Mouse (Mus musculus) limb, embryonic 11.5 days (tissue): ENCODE results near the gene Traf4. TPM values are rescaled to one million over a fixed set of nuclear protein-coding genes. Genes with fewer than 3 reads are reported as not detected.

ENCODE experiments used
- ATAC-seq: fragments of 200-750 bp; cut with Nextera tagmentation; 2 replicates; pipeline ENCODE4 v1.8.0; 2017; ENCODE audit warnings: low read depth; ENCODE audit not compliant: insufficient number of reproducible peaks, low FRiP score, low TSS enrichment
- DNase-seq: peaks from one replicate; pipeline ENCODE4 v3.0.0-alpha.2; 2015; ENCODE audit warnings: low spot score
- H3K27ac ChIP-seq: fragments of 300-500 bp; sonication (generic); replicated peaks from 2 replicates; pipeline ENCODE4 v1.5.1; 2014; ENCODE audit warnings: low read depth, mild to moderate bottlenecking, low read length
- H3K27me3 ChIP-seq: fragments of 300-500 bp; sonication (generic); 2 replicates; pipeline ENCODE4 v1.6.1; 2014; ENCODE audit warnings: mild to moderate bottlenecking, low read length, mixed read lengths; ENCODE audit not compliant: control insufficient read depth, insufficient read depth
- H3K36me3 ChIP-seq: fragments of 300-500 bp; sonication (generic); 2 replicates; pipeline ENCODE4 v1.6.1; 2014; ENCODE audit warnings: mild to moderate bottlenecking, low read length, moderate library complexity, mixed read lengths; ENCODE audit not compliant: control insufficient read depth, insufficient read depth
- H3K4me1 ChIP-seq: fragments of 300-500 bp; sonication (generic); 2 replicates; pipeline ENCODE4 v1.6.1; 2014; ENCODE audit warnings: low read length, mixed read lengths; ENCODE audit not compliant: control insufficient read depth, insufficient read depth
- H3K4me2 ChIP-seq: fragments of 300-500 bp; sonication (generic); 2 replicates; pipeline ENCODE4 v1.6.1; 2014; ENCODE audit warnings: low read depth, mild to moderate bottlenecking, moderate library complexity; ENCODE audit not compliant: severe bottlenecking
- H3K4me3 ChIP-seq: fragments of 300-500 bp; sonication (generic); 2 replicates; pipeline ENCODE4 v1.5.1; 2014; ENCODE audit warnings: low read depth, low read length
- H3K9ac ChIP-seq: fragments of 300-500 bp; sonication (generic); 2 replicates; pipeline ENCODE4 v1.6.1; 2014; ENCODE audit warnings: mild to moderate bottlenecking, low read length
- H3K9me3 ChIP-seq: fragments of 300-500 bp; sonication (generic); 2 replicates; pipeline ENCODE4 v1.6.1; 2016; ENCODE audit warnings: low read length; ENCODE audit not compliant: control insufficient read depth
- WGBS: fragments of 180-500 bp; shearing (Covaris S2); extraction: QIAGEN DNeasy Blood & Tissue Kit; methylation state at CpG from one replicate; pipeline ENCODE4 v1.1.7; 2014; 5-methylcytosine and 5-hydroxymethylcytosine counted together
- polyA plus RNA-seq: library from polyadenylated mRNA; unstranded; fragments of >200 nt; fragmentation: Nextera tagmentation; extraction: Ambion mirVana; gene quantifications from 2 replicates; pipeline ENCODE4 v1.2.1, GENCODE M21; 2014

Gene Traf4
- 92.6 and 114 TPM in 2 replicates for polyA plus RNA-seq

GRCm38 (mm10) chr11:78164924-78165760 is at the start of gene Traf4:
Gene Traf4, minus strand, starts transcription at chr11:78165589.
- peak; percentile 72 for ATAC-seq
- WGBS, result under 1% methylated on average over 76 of the region's 78 CpGs
- peaks cover 23% of the 10 kb centered on the region for H3K4me1 ChIP-seq

GRCm38 (mm10) chr11:78213086-78213817 is 47.9 kb upstream of the Traf4 start:
- H3K36me3 ChIP-seq, result peaks cover 60% of the 10 kb centered on the region
- no peaks in the 10 kb centered on the region for H3K9me3 ChIP-seq
- no peaks in the 10 kb centered on the region for H3K4me1 ChIP-seq
- no peak for ATAC-seq
- H3K4me2 ChIP-seq, result no peak overlapping the region
- DNase-seq, result no peak
- no peak overlapping the region for H3K9ac ChIP-seq
- H3K4me3 ChIP-seq, result no peak overlapping the region
- H3K27me3 ChIP-seq, result no peaks in the 10 kb centered on the region
- no peak overlapping the region for H3K27ac ChIP-seq
- WGBS, result 94% methylated on average over 14 of the region's 14 CpGs

More at GRCm38 (mm10) chr11:78164924-78165760, at the start of gene Traf4:
- no peaks in the 10 kb centered on the region for H3K9me3 ChIP-seq
- H3K27ac ChIP-seq, result peak within 1 kb of the TSS; percentile 99
- no peaks in the 10 kb centered on the region for H3K27me3 ChIP-seq
- H3K4me3 ChIP-seq, result peak within 1 kb of the TSS; percentile 99
- H3K36me3 ChIP-seq, result peaks cover 18% of the 10 kb centered on the region
- peak within 1 kb of the TSS; percentile 61 for H3K4me2 ChIP-seq
- H3K9ac ChIP-seq, result peak within 1 kb of the TSS; percentile 98
- DNase-seq, result peak; percentile 92

GRCm38 (mm10) chr11:78211513-78211912 is 46.1 kb upstream of the Traf4 start:
- Histone ChIP-seq H3K4me2 (no peak overlapping the region), H3K36me3 (peaks cover 66% of the 10 kb centered on the region)

GRCm38 (mm10) chr11:78210615-78211014 is 45.2 kb upstream of the Traf4 start:
- no peak for DNase-seq
- Histone ChIP-seq H3K27ac (no peak overlapping the region), H3K9ac (no peak overlapping the region), H3K4me3 (no peak overlapping the region), H3K36me3 (peaks cover 62% of the 10 kb centered on the region), H3K4me1 (no peaks in the 10 kb centered on the region), H3K27me3 (no peaks in the 10 kb centered on the region), H3K9me3 (no peaks in the 10 kb centered on the region), H3K4me2 (no peak overlapping the region)
- WGBS, result 71% methylated on average over 7 of the region's 7 CpGs
- ATAC-seq, result no peak

More at GRCm38 (mm10) chr11:78211513-78211912, 46.1 kb upstream of the Traf4 start:
- Histone ChIP-seq H3K9me3 (no peaks in the 10 kb centered on the region), H3K9ac (no peak overlapping the region), H3K27ac (no peak overlapping the region), H3K27me3 (no peaks in the 10 kb centered on the region), H3K4me1 (no peaks in the 10 kb centered on the region), H3K4me3 (no peak overlapping the region)
- WGBS, result 92% methylated on average over 5 of the region's 5 CpGs
- DNase-seq (no peak), ATAC-seq (no peak)

- H3K4me1 ChIP-seq, result no peaks in the 10 kb centered on the region
- WGBS, result 99% methylated on average over 6 of the region's 6 CpGs
- H3K4me2 ChIP-seq, result no peak overlapping the region
- no peak overlapping the region for H3K27ac ChIP-seq
- peaks cover 58% of the 10 kb centered on the region for H3K36me3 ChIP-seq
- H3K27me3 ChIP-seq, result no peaks in the 10 kb centered on the region
- H3K9me3 ChIP-seq, result no peaks in the 10 kb centered on the region
- no peak for DNase-seq
- no peak overlapping the region for H3K9ac ChIP-seq
- no peak overlapping the region for H3K4me3 ChIP-seq
- ATAC-seq, result no peak
Observed at GRCm38 (mm10) chr11:78209886-78210285, 44.5 kb upstream of the Traf4 start.

- H3K27me3 ChIP-seq, result no peaks in the 10 kb centered on the region
- no peak overlapping the region for H3K9ac ChIP-seq
- no peaks in the 10 kb centered on the region for H3K9me3 ChIP-seq
- no peak overlapping the region for H3K4me3 ChIP-seq
- no peak overlapping the region for H3K4me2 ChIP-seq
- ATAC-seq (no peak), DNase-seq (no peak)
- 88% methylated on average over 7 of the region's 7 CpGs for WGBS
- no peaks in the 10 kb centered on the region for H3K4me1 ChIP-seq
- H3K36me3 ChIP-seq, result peaks cover 44% of the 10 kb centered on the region
- no peak overlapping the region for H3K27ac ChIP-seq
Observed at GRCm38 (mm10) chr11:78207190-78207589, 41.8 kb upstream of the Traf4 start.

GRCm38 (mm10) chr11:78205361-78206206 is 40.2 kb upstream of the Traf4 start:
- H3K4me3 ChIP-seq, result no peak overlapping the region
- H3K27me3 ChIP-seq, result no peaks in the 10 kb centered on the region
- H3K27ac ChIP-seq, result 0 out of 2 replicates have a peak overlapping the region, but pooled peaks have one; percentile 14
- H3K9me3 ChIP-seq, result no peaks in the 10 kb centered on the region
- peaks cover 37% of the 10 kb centered on the region for H3K36me3 ChIP-seq
- no peak for ATAC-seq
- no peak overlapping the region for H3K9ac ChIP-seq
- no peak for DNase-seq
- 69% methylated on average over 13 of the region's 13 CpGs for whole genome bisulfite sequencing
- no peak overlapping the region for H3K4me2 ChIP-seq
- H3K4me1 ChIP-seq, result no peaks in the 10 kb centered on the region

GRCm38 (mm10) chr11:78204287-78204686 is 38.9 kb upstream of the Traf4 start:
- no peak for DNase-seq
- H3K36me3 ChIP-seq, result peaks cover 28% of the 10 kb centered on the region
- H3K27ac ChIP-seq, result no peak overlapping the region
- H3K4me3 ChIP-seq, result no peak overlapping the region
- no peak for ATAC-seq
- no peaks in the 10 kb centered on the region for H3K27me3 ChIP-seq
- H3K4me2 ChIP-seq, result no peak overlapping the region
- no peaks in the 10 kb centered on the region for H3K4me1 ChIP-seq
- H3K9ac ChIP-seq, result no peak overlapping the region
- no peaks in the 10 kb centered on the region for H3K9me3 ChIP-seq
- WGBS, result 85% methylated on average over 6 of the region's 6 CpGs
